Mouse (Mus musculus): ENCODE data around the gene Nrl.

The Nrl gene

DNA sequence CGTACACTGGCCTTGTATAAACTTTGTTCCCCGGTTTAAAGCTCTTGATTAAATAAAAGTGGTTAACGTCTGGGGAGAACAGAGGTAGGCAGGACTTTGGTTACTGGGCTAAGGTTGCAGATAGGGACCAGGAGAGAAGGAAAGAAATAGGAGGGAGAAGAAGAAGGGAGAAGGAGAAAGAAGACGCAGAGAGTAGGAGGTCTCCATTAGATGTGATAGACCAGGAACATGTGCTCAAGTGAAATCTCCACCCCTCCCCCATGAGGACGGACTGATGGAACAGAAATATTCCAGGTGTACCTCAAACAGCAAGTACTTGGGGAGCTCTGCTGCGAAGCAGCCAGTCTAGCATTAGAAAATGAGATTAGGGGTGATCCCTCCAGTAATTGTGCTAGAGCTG lies 55.0 kb downstream of the Nrl start:
- Histone ChIP-seq H3K36me3 (ENCODE audit: insufficient read depth, low read length) (no peaks in the 10 kb centered on the region), H3K27me3 (ENCODE audit: insufficient read depth, low read length) (peaks cover 47% of the 10 kb centered on the region)
- TF ChIP-seq CTCF (conservative IDR thresholded peaks at IDR 0.05; ENCODE audit: low read length) (no peak), NANOG (IDR thresholded peaks at IDR 0.05; ENCODE audit: borderline replicate concordance, low read length) (no peak), POU5F1 (IDR thresholded peaks at IDR 0.05; ENCODE audit: borderline replicate concordance, low read length) (no peak)

DNA sequence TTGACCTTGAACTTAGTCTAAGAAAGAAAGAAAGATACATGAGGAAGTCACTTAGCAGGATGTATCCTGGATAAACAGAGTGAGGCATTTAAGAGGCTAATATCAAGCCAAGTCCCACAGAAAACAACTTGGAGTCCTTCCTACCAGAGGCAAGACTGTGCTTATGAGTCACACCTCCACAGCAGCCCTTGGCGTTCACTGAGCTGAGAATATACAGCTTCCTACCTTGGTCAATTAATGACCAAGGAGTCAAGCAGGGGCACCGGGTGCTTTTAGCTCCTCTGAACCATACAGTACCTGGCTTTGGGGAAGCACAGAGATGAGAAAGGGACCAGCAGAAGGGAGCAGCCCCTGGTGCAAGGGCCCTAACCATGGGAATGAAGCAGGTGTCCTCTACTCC lies 55.7 kb downstream of the Nrl start:
- Histone ChIP-seq H3K4me1 (replicated peaks; ENCODE audit: low read depth, low read length) (peaks cover 31% of the 10 kb centered on the region), H3K9me3 (ENCODE audit: low read length) (no peaks in the 10 kb centered on the region), H3K27me3 (ENCODE audit: insufficient read depth, low read length) (peaks cover 47% of the 10 kb centered on the region), H3K36me3 (ENCODE audit: insufficient read depth, low read length) (no peaks in the 10 kb centered on the region), H3K4me3 (replicated peaks; ENCODE audit: low read length) (no peak overlapping the region)
- no peak for TF ChIP-seq POU5F1 (IDR thresholded peaks at IDR 0.05; ENCODE audit: borderline replicate concordance, low read length)
- no peak for TF ChIP-seq CTCF (conservative IDR thresholded peaks at IDR 0.05; ENCODE audit: low read length)
- TF ChIP-seq NANOG (IDR thresholded peaks at IDR 0.05; ENCODE audit: borderline replicate concordance, low read length), result no peak

More for the DNA sequence above, 55.0 kb downstream of the Nrl start:
- H3K4me1 ChIP-seq (replicated peaks; ENCODE audit: low read depth, low read length), result peaks cover 31% of the 10 kb centered on the region
- H3K9me3 ChIP-seq (ENCODE audit: low read length), result no peaks in the 10 kb centered on the region
- H3K4me3 ChIP-seq (replicated peaks; ENCODE audit: low read length), result no peak overlapping the region

Data from E14TG2a.4 (cell line).